Mouse (Mus musculus): ENCODE results near the gene Gnao1. TPM values are rescaled to one million over a fixed set of nuclear protein-coding genes. Genes with fewer than 3 reads are reported as not detected.

Gnao1 gene
- polyA plus RNA-seq, 1 experiment from 2014 or later, result 1.1 TPM

- ATAC-seq (ENCODE audit: insufficient number of reproducible peaks, low FRiP score, low TSS enrichment, low read depth), result no peak
- DNase-seq (ENCODE audit: low spot score), result no peak
- H3K4me1 ChIP-seq (ENCODE audit: control insufficient read depth, insufficient read depth, low read length), result no peaks in the 10 kb centered on the region; the same call in 1 of the 2 replicates
- no peak overlapping the region for H3K27ac ChIP-seq (replicated peaks; ENCODE audit: low read depth, low read length)
- peaks cover 26% of the 10 kb centered on the region for H3K36me3 ChIP-seq (ENCODE audit: control insufficient read depth, insufficient read depth, low read length)
- H3K4me3 ChIP-seq (ENCODE audit: low read depth, low read length), result no peak overlapping the region
- H3K9ac ChIP-seq (ENCODE audit: low read length), result no peak overlapping the region
- WGBS, result 90% methylated on average over 14 of the region's 14 CpGs
- H3K9me3 ChIP-seq (ENCODE audit: control insufficient read depth, low read length), result no peaks in the 10 kb centered on the region
- H3K4me2 ChIP-seq (ENCODE audit: low read depth, severe bottlenecking), result no peak overlapping the region
- no peaks in the 10 kb centered on the region for H3K27me3 ChIP-seq (ENCODE audit: control insufficient read depth, insufficient read depth, low read length)
These were observed 163.4 kb downstream of the Gnao1 start for GRCm38 (mm10) chr8:93972971-93973734.

DNA sequence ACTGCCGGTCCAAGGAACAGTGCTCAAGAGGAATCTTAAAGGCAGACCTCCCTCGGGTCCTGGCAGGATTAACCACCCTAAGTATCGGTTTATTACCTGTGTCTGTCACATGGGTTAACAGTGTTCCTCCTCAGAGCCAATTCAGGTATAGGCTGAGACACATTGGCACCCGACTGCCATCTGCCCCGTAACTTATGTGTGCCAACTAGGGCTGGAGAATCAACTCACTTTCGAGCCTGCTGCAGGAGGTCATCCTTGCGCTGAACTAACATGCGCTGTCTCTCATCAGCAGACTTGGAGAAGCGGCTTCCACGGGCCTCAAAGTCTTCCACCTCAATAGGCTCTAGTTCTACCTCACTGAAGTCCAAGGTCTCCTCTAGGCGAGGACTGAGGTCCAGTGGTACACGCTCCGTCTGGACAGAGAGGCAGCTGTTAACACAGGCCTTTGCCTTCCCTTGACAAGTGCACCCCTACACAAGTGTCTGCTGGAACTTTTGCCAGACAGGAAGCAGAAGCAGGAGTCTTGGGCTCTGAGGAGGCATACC, 164.1 kb downstream of the Gnao1 start:
- ATAC-seq (ENCODE audit: insufficient number of reproducible peaks, low FRiP score, low TSS enrichment, low read depth), result no peak
- H3K4me3 ChIP-seq (ENCODE audit: low read depth, low read length), result no peak overlapping the region
- peaks cover 26% of the 10 kb centered on the region for H3K36me3 ChIP-seq (ENCODE audit: control insufficient read depth, insufficient read depth, low read length)
- WGBS, result 95% methylated on average over 13 of the region's 13 CpGs
- no peak for DNase-seq (ENCODE audit: low spot score)
- H3K27me3 ChIP-seq (ENCODE audit: control insufficient read depth, insufficient read depth, low read length), result no peaks in the 10 kb centered on the region
- H3K9me3 ChIP-seq (ENCODE audit: control insufficient read depth, low read length), result no peaks in the 10 kb centered on the region
- no peak overlapping the region for H3K27ac ChIP-seq (replicated peaks; ENCODE audit: low read depth, low read length)
- H3K9ac ChIP-seq (ENCODE audit: low read length), result no peak overlapping the region
- no peak overlapping the region for H3K4me2 ChIP-seq (ENCODE audit: low read depth, severe bottlenecking)
- no peaks in the 10 kb centered on the region; the same call in 1 of the 2 replicates for H3K4me1 ChIP-seq (ENCODE audit: control insufficient read depth, insufficient read depth, low read length)

DNA sequence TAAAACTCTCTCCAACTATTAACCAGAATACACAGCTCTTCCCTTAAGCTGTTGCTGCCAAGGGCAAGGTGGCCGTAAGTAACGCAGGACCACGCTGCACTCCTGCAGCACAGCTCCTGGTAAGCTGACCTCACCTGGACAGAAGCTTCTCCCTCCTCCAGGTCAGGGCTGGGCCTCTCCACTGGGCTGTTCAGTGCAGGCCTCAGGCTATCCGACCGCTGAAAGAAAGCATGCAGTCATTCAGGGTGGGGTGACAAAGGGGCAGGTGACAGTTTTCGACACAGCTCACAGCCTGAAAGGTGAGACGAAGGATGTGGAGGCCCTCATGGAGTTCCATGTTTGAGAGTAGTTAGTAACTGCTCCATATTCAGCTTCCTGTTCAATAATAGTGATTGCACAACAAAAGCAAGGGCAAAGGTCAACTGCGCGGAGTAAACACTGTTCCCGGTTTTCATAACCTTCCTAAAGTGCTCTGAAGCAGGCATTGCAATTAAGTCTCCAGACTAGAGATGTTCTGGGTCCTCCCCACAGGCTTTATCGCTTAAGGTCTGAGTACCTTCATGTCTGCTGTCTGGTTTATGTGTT, 164.9 kb downstream of the Gnao1 start:
- H3K4me2 ChIP-seq (ENCODE audit: low read depth, severe bottlenecking), result no peak overlapping the region
- H3K4me1 ChIP-seq (ENCODE audit: control insufficient read depth, insufficient read depth, low read length), result no peaks in the 10 kb centered on the region; the same call in 1 of the 2 replicates
- no peaks in the 10 kb centered on the region for H3K27me3 ChIP-seq (ENCODE audit: control insufficient read depth, insufficient read depth, low read length)
- ATAC-seq (ENCODE audit: insufficient number of reproducible peaks, low FRiP score, low TSS enrichment, low read depth) (no peak), DNase-seq (ENCODE audit: low spot score) (no peak)
- H3K4me3 ChIP-seq (ENCODE audit: low read depth, low read length), result no peak overlapping the region
- H3K36me3 ChIP-seq (ENCODE audit: control insufficient read depth, insufficient read depth, low read length), result peaks cover 26% of the 10 kb centered on the region
- H3K9me3 ChIP-seq (ENCODE audit: control insufficient read depth, low read length), result no peaks in the 10 kb centered on the region
- no peak overlapping the region for H3K9ac ChIP-seq (ENCODE audit: low read length)
- H3K27ac ChIP-seq (replicated peaks; ENCODE audit: low read depth, low read length), result no peak overlapping the region
- 87% methylated on average over 11 of the region's 11 CpGs for WGBS

DNA sequence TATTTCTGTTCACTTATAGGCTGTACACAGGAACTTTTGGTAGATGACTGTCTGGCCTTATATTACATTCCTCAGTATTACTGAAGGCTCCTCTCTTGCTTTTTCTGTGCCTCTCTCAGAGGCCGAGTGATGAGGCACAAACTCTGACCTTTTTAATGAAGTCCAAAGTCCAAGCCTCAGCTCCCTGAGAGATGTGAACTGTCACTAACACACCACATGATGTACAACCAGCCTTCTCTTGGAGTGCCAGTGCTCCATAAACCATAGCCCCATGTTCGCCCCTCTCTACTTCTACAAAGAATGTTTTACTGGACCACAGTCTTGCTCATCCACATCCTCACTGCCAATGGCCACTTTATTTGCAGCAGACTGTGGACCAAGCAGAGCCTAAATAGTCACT, 165.6 kb downstream of the Gnao1 start:
- WGBS, result 91% methylated on average over 2 of the region's 2 CpGs
- no peak overlapping the region for H3K4me2 ChIP-seq (ENCODE audit: low read depth, severe bottlenecking)
- no peaks in the 10 kb centered on the region for H3K4me1 ChIP-seq (ENCODE audit: control insufficient read depth, insufficient read depth, low read length)
- H3K36me3 ChIP-seq (ENCODE audit: control insufficient read depth, insufficient read depth, low read length), result peaks cover 28% of the 10 kb centered on the region
- ATAC-seq (ENCODE audit: insufficient number of reproducible peaks, low FRiP score, low TSS enrichment, low read depth) (no peak), DNase-seq (ENCODE audit: low spot score) (no peak)
- H3K27me3 ChIP-seq (ENCODE audit: control insufficient read depth, insufficient read depth, low read length), result no peaks in the 10 kb centered on the region
- no peak overlapping the region for H3K9ac ChIP-seq (ENCODE audit: low read length)
- H3K27ac ChIP-seq (replicated peaks; ENCODE audit: low read depth, low read length), result no peak overlapping the region
- no peaks in the 10 kb centered on the region for H3K9me3 ChIP-seq (ENCODE audit: control insufficient read depth, low read length)
- H3K4me3 ChIP-seq (ENCODE audit: low read depth, low read length), result no peak overlapping the region

DNA sequence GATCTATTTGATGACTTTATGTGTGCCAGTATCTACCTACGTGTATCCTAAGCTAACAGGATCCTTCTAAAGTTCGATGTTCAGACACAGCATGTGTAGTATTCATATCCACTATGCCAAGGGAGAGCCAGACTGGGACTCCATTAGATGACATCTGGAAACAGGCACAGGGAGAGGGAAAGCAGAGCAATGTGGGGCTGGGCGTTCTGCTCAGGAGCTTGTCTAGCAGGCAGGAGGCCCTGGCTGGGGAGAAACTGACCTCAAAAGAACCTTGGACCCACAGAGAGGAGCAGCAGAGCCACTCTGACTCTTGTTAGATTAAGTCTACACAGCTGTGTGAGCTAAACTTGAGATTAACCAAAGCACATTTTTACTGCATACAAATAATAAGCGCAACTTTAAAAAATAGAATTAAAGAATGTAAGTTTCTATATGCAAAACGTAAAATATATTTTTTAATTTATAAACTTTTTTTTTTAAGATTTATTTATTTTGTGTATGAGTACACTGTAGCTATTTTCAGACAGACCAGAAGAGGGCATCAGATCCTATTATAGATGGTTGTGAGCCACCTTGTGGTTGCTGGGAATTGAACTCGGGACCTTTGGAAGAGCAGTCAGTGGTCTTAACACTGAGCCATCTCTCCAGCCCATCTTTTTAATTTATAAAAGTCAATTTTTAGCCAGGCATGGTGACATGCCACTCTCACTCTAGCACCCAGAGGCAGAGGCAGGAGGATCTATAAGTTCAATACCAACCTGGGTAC, 166.9 kb downstream of the Gnao1 start:
- no peaks in the 10 kb centered on the region for H3K4me1 ChIP-seq (ENCODE audit: control insufficient read depth, insufficient read depth, low read length)
- H3K9me3 ChIP-seq (ENCODE audit: control insufficient read depth, low read length), result no peaks in the 10 kb centered on the region
- no peaks in the 10 kb centered on the region for H3K27me3 ChIP-seq (ENCODE audit: control insufficient read depth, insufficient read depth, low read length)
- H3K4me2 ChIP-seq (ENCODE audit: low read depth, severe bottlenecking), result no peak overlapping the region
- no peak for DNase-seq (ENCODE audit: low spot score)
- no peak for ATAC-seq (ENCODE audit: insufficient number of reproducible peaks, low FRiP score, low TSS enrichment, low read depth)
- H3K4me3 ChIP-seq (ENCODE audit: low read depth, low read length), result no peak overlapping the region
- no peak overlapping the region for H3K9ac ChIP-seq (ENCODE audit: low read length)
- no peak overlapping the region for H3K27ac ChIP-seq (replicated peaks; ENCODE audit: low read depth, low read length)
- WGBS, result 88% methylated on average over 6 of the region's 6 CpGs
- peaks cover 28% of the 10 kb centered on the region for H3K36me3 ChIP-seq (ENCODE audit: control insufficient read depth, insufficient read depth, low read length)

DNA sequence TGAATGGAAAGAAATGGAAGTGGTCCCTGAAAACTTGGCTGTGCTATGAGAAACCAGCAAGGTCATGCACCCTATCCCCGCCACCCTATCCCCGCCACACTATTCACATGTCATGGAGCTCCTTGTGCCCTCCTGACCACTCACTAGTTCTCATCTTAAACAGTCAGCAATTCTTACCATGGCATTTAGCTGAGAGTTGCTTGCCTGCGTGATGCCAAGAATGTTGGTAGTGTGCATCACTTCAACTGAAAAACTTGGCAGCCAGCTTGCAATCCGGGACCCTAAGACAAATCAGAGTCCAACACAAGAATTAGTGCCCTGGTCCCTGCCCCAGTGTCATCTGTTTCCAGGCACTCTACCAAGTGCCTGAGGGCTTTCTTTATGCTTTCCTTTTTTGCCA, 170.4 kb downstream of the Gnao1 start:
- H3K4me1 ChIP-seq (ENCODE audit: control insufficient read depth, insufficient read depth, low read length), result no peaks in the 10 kb centered on the region
- H3K36me3 ChIP-seq (ENCODE audit: control insufficient read depth, insufficient read depth, low read length), result peaks cover 16% of the 10 kb centered on the region; the same call in 1 of the 2 replicates
- no peak overlapping the region for H3K27ac ChIP-seq (replicated peaks; ENCODE audit: low read depth, low read length)
- no peaks in the 10 kb centered on the region for H3K9me3 ChIP-seq (ENCODE audit: control insufficient read depth, low read length)
- H3K4me3 ChIP-seq (ENCODE audit: low read depth, low read length), result no peak overlapping the region
- no peak for DNase-seq (ENCODE audit: low spot score)
- H3K4me2 ChIP-seq (ENCODE audit: low read depth, severe bottlenecking), result no peak overlapping the region
- 96% methylated on average over 4 of the region's 4 CpGs for WGBS
- no peak for ATAC-seq (ENCODE audit: insufficient number of reproducible peaks, low FRiP score, low TSS enrichment, low read depth)
- no peak overlapping the region for H3K9ac ChIP-seq (ENCODE audit: low read length)
- no peaks in the 10 kb centered on the region for H3K27me3 ChIP-seq (ENCODE audit: control insufficient read depth, insufficient read depth, low read length)

GRCm38 (mm10) chr8:93981679-93982215, 172.0 kb downstream of the Gnao1 start:
- no peaks in the 10 kb centered on the region for H3K27me3 ChIP-seq (ENCODE audit: control insufficient read depth, insufficient read depth, low read length)
- H3K36me3 ChIP-seq (ENCODE audit: control insufficient read depth, insufficient read depth, low read length), result peaks cover 13% of the 10 kb centered on the region; the same call in 1 of the 2 replicates
- no peak overlapping the region for H3K27ac ChIP-seq (replicated peaks; ENCODE audit: low read depth, low read length)
- H3K9me3 ChIP-seq (ENCODE audit: control insufficient read depth, low read length), result no peaks in the 10 kb centered on the region
- H3K4me1 ChIP-seq (ENCODE audit: control insufficient read depth, insufficient read depth, low read length), result no peaks in the 10 kb centered on the region
- H3K9ac ChIP-seq (ENCODE audit: low read length), result no peak overlapping the region
- DNase-seq (ENCODE audit: low spot score), result no peak
- WGBS, result 89% methylated on average over 5 of the region's 5 CpGs
- ATAC-seq (ENCODE audit: insufficient number of reproducible peaks, low FRiP score, low TSS enrichment, low read depth), result no peak
- H3K4me3 ChIP-seq (ENCODE audit: low read depth, low read length), result no peak overlapping the region
- no peak overlapping the region for H3K4me2 ChIP-seq (ENCODE audit: low read depth, severe bottlenecking)

GRCm38 (mm10) chr8:93983827-93984226, 174.1 kb downstream of the Gnao1 start:
- H3K4me1 ChIP-seq (ENCODE audit: control insufficient read depth, insufficient read depth, low read length), result no peaks in the 10 kb centered on the region
- no peak overlapping the region for H3K27ac ChIP-seq (replicated peaks; ENCODE audit: low read depth, low read length)
- DNase-seq (ENCODE audit: low spot score) (no peak), ATAC-seq (ENCODE audit: insufficient number of reproducible peaks, low FRiP score, low TSS enrichment, low read depth) (no peak)
- no peak overlapping the region for H3K4me3 ChIP-seq (ENCODE audit: low read depth, low read length)
- no peaks in the 10 kb centered on the region for H3K9me3 ChIP-seq (ENCODE audit: control insufficient read depth, low read length)
- no peak overlapping the region for H3K9ac ChIP-seq (ENCODE audit: low read length)
- H3K4me2 ChIP-seq (ENCODE audit: low read depth, severe bottlenecking), result no peak overlapping the region
- H3K36me3 ChIP-seq (ENCODE audit: control insufficient read depth, insufficient read depth, low read length), result peaks cover 11% of the 10 kb centered on the region; the same call in 1 of the 2 replicates
- WGBS, result 84% methylated on average over 3 of the region's 3 CpGs
- H3K27me3 ChIP-seq (ENCODE audit: control insufficient read depth, insufficient read depth, low read length), result no peaks in the 10 kb centered on the region
